Mouse (Mus musculus) liver, embryonic 15.5 days (tissue): ENCODE measurements around the gene Lif. TPM values are rescaled to one million over a fixed set of nuclear protein-coding genes. Genes with fewer than 3 reads are reported as not detected.

Experiments
- ATAC-seq: fragments of 200-750 bp; cut with Nextera tagmentation; 2 replicates; pipeline ENCODE4 v1.8.0; 2017; ENCODE audit warnings: moderate number of reproducible peaks, mild to moderate bottlenecking, moderate library complexity; ENCODE audit not compliant: insufficient read depth
- H3K27ac ChIP-seq: fragments of 300-500 bp; sonication (generic); replicated peaks from 2 replicates; pipeline ENCODE4 v1.5.1; 2015; ENCODE audit warnings: mild to moderate bottlenecking, inconsistent platforms
- H3K27me3 ChIP-seq: fragments of 300-500 bp; sonication (generic); 2 replicates; pipeline ENCODE4 v1.6.1; 2015; ENCODE audit warnings: mild to moderate bottlenecking, inconsistent platforms
- H3K36me3 ChIP-seq: fragments of 300-500 bp; sonication (generic); replicated peaks from 2 replicates; pipeline ENCODE4 v1.6.1; 2015; ENCODE audit warnings: moderate library complexity, mild to moderate bottlenecking, inconsistent platforms
- H3K4me1 ChIP-seq: fragments of 300-500 bp; sonication (generic); replicated peaks from 2 replicates; pipeline ENCODE4 v1.6.1; 2015; ENCODE audit warnings: inconsistent platforms
- H3K4me2 ChIP-seq: fragments of 300-500 bp; sonication (generic); 2 replicates; pipeline ENCODE4 v1.6.1; 2015; ENCODE audit warnings: moderate library complexity, mild to moderate bottlenecking, inconsistent platforms
- H3K4me3 ChIP-seq: fragments of 300-500 bp; sonication (generic); replicated peaks from 2 replicates; pipeline ENCODE4 v1.5.1; 2015; ENCODE audit warnings: mild to moderate bottlenecking, inconsistent platforms
- H3K9ac ChIP-seq: fragments of 300-500 bp; sonication (generic); 2 replicates; pipeline ENCODE4 v1.6.1; 2015; ENCODE audit warnings: moderate library complexity, mild to moderate bottlenecking, inconsistent platforms
- H3K9me3 ChIP-seq: fragments of 300-500 bp; sonication (generic); replicated peaks from 2 replicates; pipeline ENCODE4 v1.6.1; 2016; ENCODE audit warnings: inconsistent platforms
- WGBS: fragments of 180-500 bp; shearing (Covaris S2); methylation state at CpG from one replicate; pipeline ENCODE4 v1.1.7; 2015; ENCODE audit warnings: mixed read lengths; ENCODE audit not compliant: insufficient replicate concordance; 5-methylcytosine and 5-hydroxymethylcytosine counted together
- polyA plus RNA-seq: library from polyadenylated mRNA; unstranded; fragments of >200 nt; fragmentation: Nextera tagmentation; extraction: Ambion mirVana; gene quantifications from 2 replicates; pipeline ENCODE4 v1.2.1, GENCODE M21; 2015

Gene Lif
- polyA plus RNA-seq, 1 experiment from 2014 or later: not detected

DNA sequence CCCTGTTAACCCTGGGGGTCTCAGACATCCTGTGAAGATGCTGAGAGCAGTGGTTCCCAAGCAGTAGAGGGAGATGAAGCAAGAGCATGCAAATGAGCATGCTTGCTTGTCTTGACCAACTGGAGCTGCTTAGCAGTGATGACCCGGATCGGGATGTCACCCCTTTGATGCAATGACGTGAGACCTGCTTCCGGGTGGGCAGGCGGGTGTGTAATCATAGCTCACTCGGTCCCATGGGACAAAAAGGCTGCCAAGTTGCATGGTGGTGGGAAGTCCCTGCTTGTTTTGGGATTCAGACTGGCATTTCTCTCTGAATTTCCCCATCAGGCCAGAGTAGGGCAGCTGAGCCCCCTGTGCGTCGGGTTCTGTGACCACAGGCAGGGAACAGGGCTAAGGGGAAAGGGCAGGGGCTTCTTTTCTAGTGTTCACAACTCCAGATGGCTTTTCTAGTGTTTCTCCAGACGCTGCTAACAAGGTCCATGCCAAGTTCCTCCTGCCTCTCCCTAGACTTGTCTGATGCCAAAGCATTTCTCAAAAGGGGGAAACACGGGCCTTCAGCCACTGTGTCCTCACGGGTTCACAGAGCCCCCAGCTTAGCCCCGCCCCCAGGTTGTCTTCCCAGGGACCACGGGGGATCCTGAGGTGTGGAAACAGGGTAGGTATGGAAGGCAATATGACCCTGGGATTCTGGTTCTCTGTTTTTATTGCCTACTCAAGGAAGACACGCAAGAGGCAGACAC, 42.5 kb downstream of the Lif start:
- 63% methylated on average over 14 of the region's 14 CpGs for WGBS
- Histone ChIP-seq H3K9me3 (no peaks in the 10 kb centered on the region), H3K4me2 (no peak overlapping the region), H3K4me3 (no peak overlapping the region), H3K36me3 (no peaks in the 10 kb centered on the region), H3K27ac (no peak overlapping the region), H3K4me1 (peaks cover 20% of the 10 kb centered on the region), H3K9ac (no peak overlapping the region), H3K27me3 (peaks cover 16% of the 10 kb centered on the region)
- ATAC-seq: no peak

DNA sequence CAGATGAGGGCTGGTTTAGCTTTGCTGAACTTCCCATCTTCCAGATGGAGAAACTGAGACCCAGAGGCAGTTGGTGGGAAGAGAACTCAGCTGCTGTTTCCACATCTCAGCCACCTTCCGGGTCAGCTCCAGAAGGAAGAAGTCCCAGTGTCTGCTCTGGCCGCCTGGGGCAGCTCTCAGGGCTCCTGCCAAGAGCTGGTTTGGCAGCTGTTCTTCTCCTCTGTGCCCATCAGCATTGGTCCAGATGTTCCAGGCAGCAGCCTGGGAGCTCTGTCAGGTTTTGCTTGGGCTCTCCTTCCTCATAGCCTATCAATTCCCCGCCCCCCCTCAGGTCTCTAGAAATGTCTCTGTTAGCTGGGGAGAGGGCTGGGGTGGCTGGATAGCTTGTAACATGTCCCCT, 43.3 kb downstream of the Lif start:
- no peak for ATAC-seq
- Histone ChIP-seq H3K9ac (no peak overlapping the region), H3K4me3 (no peak overlapping the region), H3K27me3 (peaks cover 11% of the 10 kb centered on the region), H3K9me3 (no peaks in the 10 kb centered on the region), H3K27ac (no peak overlapping the region), H3K4me1 (peaks cover 19% of the 10 kb centered on the region), H3K4me2 (no peak overlapping the region), H3K36me3 (no peaks in the 10 kb centered on the region)
- 48% methylated on average over 3 of the region's 3 CpGs for WGBS

DNA sequence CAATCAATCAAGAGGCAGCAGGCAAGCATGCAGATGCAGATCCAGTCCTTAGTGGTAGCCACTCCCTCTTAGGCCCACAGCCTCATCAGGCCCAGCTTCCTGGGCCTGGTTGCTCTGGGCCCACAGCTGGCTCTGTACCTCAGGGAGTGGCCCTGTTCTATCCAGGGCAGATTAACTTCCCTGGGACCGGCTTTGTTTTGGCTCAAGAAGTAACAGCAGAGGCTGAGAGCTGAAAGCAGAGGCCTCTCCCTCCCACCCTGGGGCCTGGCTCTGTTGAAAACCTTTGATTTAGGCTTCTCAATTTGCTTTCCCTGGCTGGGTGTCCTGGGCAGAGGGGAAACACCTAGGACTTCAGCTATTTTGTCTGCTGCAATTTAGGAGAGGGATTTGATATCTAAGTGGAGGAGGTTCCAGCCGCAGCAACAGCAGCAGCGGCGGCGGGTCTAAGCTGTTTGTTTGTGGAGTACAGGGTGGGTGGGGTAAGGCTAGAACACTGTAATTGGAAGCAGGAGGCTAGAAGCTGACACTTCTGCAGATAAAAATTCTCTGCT, 45.1 kb downstream of the Lif start:
- Histone ChIP-seq H3K9me3 (no peaks in the 10 kb centered on the region), H3K27ac (no peak overlapping the region), H3K4me2 (no peak overlapping the region), H3K4me1 (peaks cover 10% of the 10 kb centered on the region), H3K4me3 (no peak overlapping the region), H3K27me3 (peaks cover 3% of the 10 kb centered on the region; the same call in 1 of the 2 replicates), H3K9ac (no peak overlapping the region), H3K36me3 (no peaks in the 10 kb centered on the region)
- 56% methylated on average over 5 of the region's 5 CpGs for WGBS
- no peak; the same call in 1 of the 2 replicates for ATAC-seq

DNA sequence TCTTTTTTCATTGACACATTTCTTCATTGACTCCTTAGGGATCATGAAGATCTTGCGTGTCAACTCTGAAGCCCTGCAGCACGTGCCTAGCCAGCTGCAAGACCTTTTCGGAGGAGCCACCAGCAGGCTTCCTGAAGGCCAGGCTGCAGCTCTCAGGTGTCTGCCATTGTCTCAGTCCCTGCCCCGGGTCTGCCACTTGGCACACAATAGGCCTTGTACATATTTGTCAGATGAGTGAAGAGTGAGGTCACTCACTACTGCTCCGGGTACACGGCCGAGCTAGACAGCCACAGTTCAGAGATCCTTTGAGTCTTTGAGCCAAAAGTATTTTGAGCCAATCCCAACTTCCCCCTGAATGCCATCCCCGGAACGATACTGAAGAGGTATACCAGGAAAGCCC, 45.7 kb downstream of the Lif start:
- H3K9ac ChIP-seq: no peak overlapping the region
- ATAC-seq: no peak
- H3K4me2 ChIP-seq: no peak overlapping the region
- 63% methylated on average over 9 of the region's 9 CpGs for WGBS
- H3K27me3 ChIP-seq: peaks cover 3% of the 10 kb centered on the region; the same call in 1 of the 2 replicates
- H3K4me3 ChIP-seq: no peak overlapping the region
- H3K36me3 ChIP-seq: no peaks in the 10 kb centered on the region
- H3K9me3 ChIP-seq: no peaks in the 10 kb centered on the region
- peaks cover 5% of the 10 kb centered on the region; the same call in 1 of the 2 replicates for H3K4me1 ChIP-seq
- H3K27ac ChIP-seq: no peak overlapping the region

DNA sequence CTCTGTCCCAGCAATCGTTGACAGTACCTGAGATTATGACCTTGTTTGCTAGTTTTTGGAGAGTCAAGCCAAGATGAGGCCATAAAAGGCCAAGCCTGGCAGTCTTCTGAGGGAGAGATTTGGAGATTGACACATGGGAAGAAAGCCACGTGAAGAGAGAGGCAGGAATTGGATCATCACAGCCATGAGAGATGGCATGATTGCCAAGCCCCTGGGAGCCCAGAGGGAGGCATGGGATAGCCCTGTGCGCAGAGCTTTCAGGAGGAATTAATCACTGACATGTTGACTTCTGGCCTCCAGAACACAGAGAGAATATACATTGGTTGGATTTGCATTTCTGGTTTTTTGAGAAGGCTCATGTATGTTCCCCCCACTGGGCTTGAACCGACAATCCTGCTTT, 46.8 kb downstream of the Lif start:
- ATAC-seq: no peak
- 74% methylated on average over 4 of the region's 4 CpGs for WGBS
- H3K36me3 ChIP-seq: no peaks in the 10 kb centered on the region
- no peak overlapping the region for H3K9ac ChIP-seq
- no peaks in the 10 kb centered on the region for H3K9me3 ChIP-seq
- H3K4me3 ChIP-seq: no peak overlapping the region
- no peak overlapping the region for H3K27ac ChIP-seq
- no peaks in the 10 kb centered on the region; the same call in 1 of the 2 replicates for H3K4me1 ChIP-seq
- no peak overlapping the region for H3K4me2 ChIP-seq
- H3K27me3 ChIP-seq: peaks cover 8% of the 10 kb centered on the region; the same call in 1 of the 2 replicates

DNA sequence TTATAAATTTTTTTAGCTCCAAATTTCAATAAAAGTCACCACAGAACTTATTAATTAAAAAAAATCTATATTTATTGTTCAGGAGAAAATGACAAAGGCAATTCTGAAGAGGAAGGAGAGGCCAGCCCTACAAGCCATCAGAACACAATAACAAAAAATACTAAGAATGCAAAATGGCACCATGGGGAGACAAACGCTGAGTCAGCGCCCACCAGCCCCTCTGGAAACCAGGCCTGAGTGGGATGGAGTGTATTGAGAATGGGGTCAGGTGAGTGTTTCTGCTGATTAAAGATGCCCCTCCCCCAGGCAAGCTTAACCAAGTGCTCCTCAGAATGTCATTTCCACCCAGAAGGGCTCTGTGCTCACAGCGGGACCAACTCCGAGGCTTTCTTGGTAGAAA, 47.7 kb downstream of the Lif start:
- H3K36me3 ChIP-seq: no peaks in the 10 kb centered on the region
- H3K4me1 ChIP-seq: no peaks in the 10 kb centered on the region; the same call in 1 of the 2 replicates
- no peak overlapping the region for H3K9ac ChIP-seq
- no peak overlapping the region for H3K27ac ChIP-seq
- H3K4me3 ChIP-seq: no peak overlapping the region
- H3K9me3 ChIP-seq: no peaks in the 10 kb centered on the region
- WGBS: 74% methylated on average over 4 of the region's 4 CpGs
- peaks cover 8% of the 10 kb centered on the region; the same call in 1 of the 2 replicates for H3K27me3 ChIP-seq
- no peak for ATAC-seq
- H3K4me2 ChIP-seq: no peak overlapping the region

DNA sequence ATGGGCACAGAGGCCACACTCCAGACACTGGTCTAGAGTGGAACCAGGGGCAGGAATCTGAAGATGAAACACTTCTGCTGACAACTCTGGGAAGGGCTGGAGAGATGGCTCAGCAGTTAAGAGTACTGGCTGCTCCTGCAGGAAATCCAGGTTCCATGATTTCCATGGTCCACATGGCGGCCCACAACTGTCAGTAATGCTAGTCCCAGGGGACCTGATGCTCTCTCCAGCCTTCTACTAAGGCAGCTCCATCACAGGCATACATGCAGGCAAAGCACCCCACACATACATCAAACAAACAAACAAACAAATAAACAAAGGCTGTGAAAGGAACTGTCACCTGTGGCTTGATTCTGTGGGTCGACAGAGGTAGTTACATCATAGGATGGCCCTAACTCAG, 48.7 kb downstream of the Lif start:
- no peak for ATAC-seq
- Histone ChIP-seq H3K4me3 (no peak overlapping the region), H3K9me3 (no peaks in the 10 kb centered on the region), H3K4me1 (no peaks in the 10 kb centered on the region; the same call in 1 of the 2 replicates), H3K4me2 (no peak overlapping the region), H3K9ac (no peak overlapping the region), H3K36me3 (no peaks in the 10 kb centered on the region), H3K27me3 (peaks cover 8% of the 10 kb centered on the region), H3K27ac (no peak overlapping the region)
- WGBS: 70% methylated on average over 2 of the region's 2 CpGs

DNA sequence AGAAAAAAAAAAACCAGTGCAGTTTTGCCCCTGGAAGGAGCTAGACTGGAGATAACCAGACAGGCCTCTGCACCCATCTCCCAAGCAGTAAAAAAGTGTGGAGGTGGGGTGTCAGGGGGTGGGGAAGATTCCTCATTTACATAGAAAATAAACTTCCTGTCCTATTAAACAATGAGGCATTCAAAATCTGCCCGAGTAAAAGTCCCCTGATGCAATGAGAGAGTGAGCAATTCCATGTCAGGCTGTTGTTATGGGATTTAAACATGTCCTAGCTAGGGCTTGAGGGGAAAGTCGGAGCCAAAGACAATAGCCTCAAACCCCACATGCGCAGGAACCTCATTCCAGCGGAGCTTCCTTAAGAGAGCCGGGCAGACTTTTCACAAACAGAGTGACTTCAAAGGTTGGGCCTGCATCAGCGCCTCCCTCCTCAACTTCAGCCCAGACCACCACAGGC, 50.7 kb downstream of the Lif start:
- Histone ChIP-seq H3K27ac (no peak overlapping the region), H3K4me1 (no peaks in the 10 kb centered on the region; the same call in 1 of the 2 replicates), H3K27me3 (peaks cover 8% of the 10 kb centered on the region), H3K4me3 (no peak overlapping the region), H3K9ac (no peak overlapping the region), H3K9me3 (no peaks in the 10 kb centered on the region), H3K36me3 (no peaks in the 10 kb centered on the region), H3K4me2 (no peak overlapping the region)
- no peak for ATAC-seq
- 49% methylated on average over 6 of the region's 6 CpGs for WGBS

DNA sequence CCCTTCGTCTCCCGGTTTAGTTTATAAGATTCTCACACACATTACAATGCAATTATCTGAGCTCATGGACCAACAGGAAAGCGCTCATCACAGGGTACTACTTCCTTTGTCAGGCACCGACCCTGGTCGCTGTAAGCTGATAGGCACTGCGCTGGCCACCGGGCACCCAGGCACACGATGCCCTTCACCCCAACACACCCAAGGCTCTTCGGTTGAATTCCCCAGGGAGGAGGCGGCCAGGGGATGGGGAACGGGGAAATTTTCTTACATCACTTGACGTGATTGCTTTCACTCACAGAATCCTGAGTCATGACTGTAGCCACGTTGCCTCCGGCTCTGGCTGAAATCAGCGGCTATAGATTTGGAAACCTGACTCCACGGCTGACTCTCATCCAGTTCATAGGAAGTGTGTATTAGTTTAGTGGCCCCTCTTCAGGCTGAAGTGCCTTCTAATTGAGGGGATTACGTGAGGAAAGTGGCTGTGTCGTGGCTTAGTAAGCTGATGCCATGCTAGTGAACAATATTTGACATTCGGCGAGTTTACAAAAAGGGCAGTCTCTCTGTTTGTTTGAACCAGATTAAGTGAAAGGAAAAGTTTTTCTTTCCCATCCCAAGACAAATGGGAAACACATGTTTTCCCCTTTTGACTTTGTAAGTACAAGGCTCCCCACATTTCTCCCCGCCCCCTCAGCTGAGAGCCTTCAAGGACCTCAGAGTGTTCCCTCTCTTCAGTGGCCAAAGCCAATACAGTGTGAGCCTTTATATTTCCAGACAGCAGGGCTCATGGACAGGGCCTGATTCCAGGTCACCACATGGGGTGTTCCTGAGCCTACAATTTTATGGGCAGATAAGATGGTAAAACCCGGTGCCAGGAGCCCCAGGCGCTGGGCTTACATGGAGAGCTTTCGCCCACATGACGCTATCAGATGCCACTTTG, 51.4 kb downstream of the Lif start:
- ATAC-seq: no peak
- no peak overlapping the region for H3K27ac ChIP-seq
- no peak overlapping the region for H3K9ac ChIP-seq
- H3K4me2 ChIP-seq: no peak overlapping the region
- H3K27me3 ChIP-seq: peaks cover 8% of the 10 kb centered on the region
- H3K4me1 ChIP-seq: no peaks in the 10 kb centered on the region; the same call in 1 of the 2 replicates
- 42% methylated on average over 25 of the region's 25 CpGs for WGBS
- H3K9me3 ChIP-seq: no peaks in the 10 kb centered on the region
- no peaks in the 10 kb centered on the region for H3K36me3 ChIP-seq
- H3K4me3 ChIP-seq: no peak overlapping the region

DNA sequence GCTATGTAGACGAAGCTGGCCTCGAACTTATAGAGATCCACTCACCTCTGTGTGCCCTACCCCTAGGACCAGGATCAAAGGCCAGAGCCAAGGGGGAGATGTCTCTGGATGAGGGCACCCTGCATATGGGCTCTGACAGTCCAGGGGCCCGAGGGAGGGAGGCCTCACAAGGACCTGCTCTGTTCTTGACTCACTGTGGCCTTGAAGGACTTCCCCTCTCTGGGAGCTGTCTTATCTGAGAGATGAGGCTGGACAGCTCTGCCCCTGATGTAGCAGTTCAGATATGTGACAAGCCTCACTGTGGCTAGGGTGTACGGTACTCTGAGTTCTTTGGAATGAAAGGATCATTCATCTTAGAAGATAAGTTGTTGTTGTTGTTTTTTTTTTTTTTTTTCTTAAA, 52.3 kb downstream of the Lif start:
- no peaks in the 10 kb centered on the region; the same call in 1 of the 2 replicates for H3K4me1 ChIP-seq
- no peaks in the 10 kb centered on the region for H3K36me3 ChIP-seq
- H3K4me3 ChIP-seq: no peak overlapping the region
- ATAC-seq: no peak
- H3K27ac ChIP-seq: no peak overlapping the region
- H3K27me3 ChIP-seq: peaks cover 8% of the 10 kb centered on the region
- 50% methylated on average over 4 of the region's 4 CpGs for WGBS
- H3K4me2 ChIP-seq: no peak overlapping the region
- H3K9ac ChIP-seq: no peak overlapping the region
- H3K9me3 ChIP-seq: no peaks in the 10 kb centered on the region

DNA sequence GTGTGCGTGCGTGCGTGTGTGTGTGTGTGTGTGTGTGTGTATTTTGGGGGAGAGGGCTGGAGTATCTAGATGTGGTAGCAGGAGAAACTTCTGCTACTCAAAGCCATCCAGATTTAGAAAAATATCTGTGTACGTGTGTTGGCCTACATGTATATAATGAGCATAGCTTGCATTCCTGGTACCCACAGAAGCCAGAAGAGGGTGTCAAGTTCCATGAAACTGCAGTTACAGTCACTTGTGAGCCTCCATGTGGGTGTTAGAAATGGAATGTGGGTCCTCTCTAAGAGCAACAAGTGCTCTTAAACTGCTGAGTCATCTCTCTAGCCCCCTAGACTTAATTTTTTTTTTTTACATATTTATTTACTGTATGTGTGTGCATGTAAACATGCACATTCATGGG, 53.0 kb downstream of the Lif start:
- no peak overlapping the region for H3K4me3 ChIP-seq
- H3K9me3 ChIP-seq: no peaks in the 10 kb centered on the region
- no peak overlapping the region for H3K27ac ChIP-seq
- no peak overlapping the region for H3K9ac ChIP-seq
- H3K4me1 ChIP-seq: no peaks in the 10 kb centered on the region; the same call in 1 of the 2 replicates
- peaks cover 5% of the 10 kb centered on the region for H3K27me3 ChIP-seq
- ATAC-seq: no peak
- no peaks in the 10 kb centered on the region for H3K36me3 ChIP-seq
- no peak overlapping the region for H3K4me2 ChIP-seq
- 70% methylated on average over 4 of the region's 4 CpGs for WGBS
